Mouse (Mus musculus): ENCODE measurements around the gene Shroom1. TPM values are rescaled to one million over a fixed set of nuclear protein-coding genes. Genes with fewer than 3 reads are reported as not detected.

The Shroom1 gene
- polyA plus RNA-seq, 1 experiment = 0.82 TPM

DNA sequence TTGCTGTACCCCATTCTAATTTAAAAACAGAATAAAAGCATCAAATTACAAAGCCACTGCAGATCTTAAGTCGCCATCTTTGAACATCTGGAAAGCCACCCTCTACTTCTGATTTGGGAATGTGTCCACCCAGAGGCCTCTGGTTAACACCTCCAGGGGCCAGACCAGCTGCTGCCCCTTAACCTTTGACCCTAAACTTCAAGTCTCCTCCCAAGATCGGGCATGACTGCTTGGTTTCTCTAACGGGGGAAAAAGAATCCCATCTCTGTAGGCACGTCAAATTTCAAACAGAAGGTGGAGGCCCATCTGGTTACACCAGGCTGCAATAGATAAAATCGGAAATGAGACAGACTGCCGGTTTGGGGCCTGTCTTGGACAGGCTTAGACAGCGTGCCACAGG is 20.8 kb downstream of the Shroom1 start:
- TF ChIP-seq MAX (IDR thresholded peaks at IDR 0.05) = no peak
- no peak for TF ChIP-seq CTCF (IDR thresholded peaks at IDR 0.05; ENCODE audit: control insufficient read depth, insufficient read depth, insufficient read length)
- no peak for TF ChIP-seq CEBPB (IDR thresholded peaks at IDR 0.05; ENCODE audit: low read depth)
- no peak for TF ChIP-seq MYOG (IDR thresholded peaks at IDR 0.05; ENCODE audit: control insufficient read depth, extremely low read depth, insufficient read length)
- no peak for TF ChIP-seq FOSL1 (IDR thresholded peaks at IDR 0.05; ENCODE audit: insufficient read depth, low read length, poor library complexity, severe bottlenecking)
- TF ChIP-seq MYOD1 (IDR thresholded peaks at IDR 0.05; ENCODE audit: control insufficient read depth, insufficient read length, low read depth) = no peak
- no peak for TF ChIP-seq USF1 (IDR thresholded peaks at IDR 0.05; ENCODE audit: low read depth)
- H3K27me3 ChIP-seq (ENCODE audit: control insufficient read depth, insufficient read depth, insufficient read length) = peaks cover 19% of the 10 kb centered on the region
- no peak overlapping the region for H3K4me3 ChIP-seq (ENCODE audit: insufficient read depth, poor library complexity, severe bottlenecking)

GRCm38 (mm10) chr11:53478383-53479170 is 21.6 kb downstream of the Shroom1 start:
- Histone ChIP-seq H3K4me3 (ENCODE audit: insufficient read depth, poor library complexity, severe bottlenecking) (no peak overlapping the region), H3K36me3 (ENCODE audit: control insufficient read depth, insufficient read depth) (no peaks in the 10 kb centered on the region), H3ac (ENCODE audit: control insufficient read depth, insufficient read length, low read depth) (no peak overlapping the region), H3K27me3 (ENCODE audit: control insufficient read depth, insufficient read depth, insufficient read length) (peaks cover 14% of the 10 kb centered on the region), H3K79me2 (ENCODE audit: control insufficient read depth, insufficient read depth) (no peaks in the 10 kb centered on the region), H3K79me3 (ENCODE audit: low read depth) (no peaks in the 10 kb centered on the region)
- TF ChIP-seq CTCF (IDR thresholded peaks at IDR 0.05; ENCODE audit: control insufficient read depth, insufficient read depth, insufficient read length) (no peak), USF1 (IDR thresholded peaks at IDR 0.05; ENCODE audit: low read depth) (no peak), FOSL1 (IDR thresholded peaks at IDR 0.05; ENCODE audit: insufficient read depth, low read length, poor library complexity, severe bottlenecking) (no peak), MAX (IDR thresholded peaks at IDR 0.05) (no peak), CEBPB (IDR thresholded peaks at IDR 0.05; ENCODE audit: low read depth) (no peak), MYOG (IDR thresholded peaks at IDR 0.05; ENCODE audit: control insufficient read depth, extremely low read depth, insufficient read length) (no peak), MYOD1 (IDR thresholded peaks at IDR 0.05; ENCODE audit: control insufficient read depth, insufficient read length, low read depth) (no peak)

More for the DNA sequence above, 20.8 kb downstream of the Shroom1 start:
- Histone ChIP-seq H3ac (ENCODE audit: control insufficient read depth, insufficient read length, low read depth) (no peak overlapping the region), H3K36me3 (ENCODE audit: control insufficient read depth, insufficient read depth) (no peaks in the 10 kb centered on the region), H3K79me3 (ENCODE audit: low read depth) (no peaks in the 10 kb centered on the region), H3K79me2 (ENCODE audit: control insufficient read depth, insufficient read depth) (no peaks in the 10 kb centered on the region)

DNA sequence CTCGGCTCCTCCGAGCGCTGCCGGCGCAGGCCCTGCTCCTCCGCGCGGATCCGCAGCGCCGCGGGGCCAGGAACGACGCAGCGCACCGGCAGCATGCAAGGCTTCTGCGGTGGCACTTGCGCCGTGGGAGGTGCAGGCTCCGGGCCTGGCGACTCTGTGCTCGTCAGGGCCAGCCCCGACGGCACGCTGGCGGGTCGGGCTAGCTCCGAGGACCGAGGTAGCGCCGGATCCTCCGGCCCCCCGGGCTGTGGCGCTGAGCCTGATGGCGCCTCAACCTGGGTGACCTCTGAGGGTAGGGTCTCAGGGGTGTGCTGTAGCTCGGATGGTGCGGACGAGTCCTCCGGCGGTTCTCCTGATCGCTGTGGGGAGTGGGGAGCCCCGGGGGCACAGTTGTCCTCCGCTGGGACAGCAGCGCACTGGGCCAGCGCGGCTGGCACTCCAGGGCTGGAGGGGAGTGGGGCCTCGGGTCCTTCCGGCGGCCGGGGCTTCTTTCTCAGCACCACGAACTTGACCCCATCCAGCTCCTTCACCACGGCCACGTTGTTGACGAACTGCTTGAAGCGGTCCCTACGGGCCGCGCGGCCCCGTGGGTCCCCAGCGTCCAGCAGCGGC is 22.3 kb downstream of the Shroom1 start:
- Histone ChIP-seq H3K79me3 (ENCODE audit: low read depth) (no peaks in the 10 kb centered on the region), H3ac (ENCODE audit: control insufficient read depth, insufficient read length, low read depth) (no peak overlapping the region), H3K4me3 (ENCODE audit: insufficient read depth, poor library complexity, severe bottlenecking) (no peak overlapping the region), H3K27me3 (ENCODE audit: control insufficient read depth, insufficient read depth, insufficient read length) (peaks cover 8% of the 10 kb centered on the region), H3K36me3 (ENCODE audit: control insufficient read depth, insufficient read depth) (no peaks in the 10 kb centered on the region), H3K79me2 (ENCODE audit: control insufficient read depth, insufficient read depth) (no peaks in the 10 kb centered on the region)
- TF ChIP-seq CEBPB (IDR thresholded peaks at IDR 0.05; ENCODE audit: low read depth) (no peak), MYOD1 (IDR thresholded peaks at IDR 0.05; ENCODE audit: control insufficient read depth, insufficient read length, low read depth) (no peak), USF1 (IDR thresholded peaks at IDR 0.05; ENCODE audit: low read depth) (no peak), MAX (IDR thresholded peaks at IDR 0.05) (no peak), CTCF (IDR thresholded peaks at IDR 0.05; ENCODE audit: control insufficient read depth, insufficient read depth, insufficient read length) (no peak), MYOG (IDR thresholded peaks at IDR 0.05; ENCODE audit: control insufficient read depth, extremely low read depth, insufficient read length) (no peak), FOSL1 (IDR thresholded peaks at IDR 0.05; ENCODE audit: insufficient read depth, low read length, poor library complexity, severe bottlenecking) (no peak)

DNA sequence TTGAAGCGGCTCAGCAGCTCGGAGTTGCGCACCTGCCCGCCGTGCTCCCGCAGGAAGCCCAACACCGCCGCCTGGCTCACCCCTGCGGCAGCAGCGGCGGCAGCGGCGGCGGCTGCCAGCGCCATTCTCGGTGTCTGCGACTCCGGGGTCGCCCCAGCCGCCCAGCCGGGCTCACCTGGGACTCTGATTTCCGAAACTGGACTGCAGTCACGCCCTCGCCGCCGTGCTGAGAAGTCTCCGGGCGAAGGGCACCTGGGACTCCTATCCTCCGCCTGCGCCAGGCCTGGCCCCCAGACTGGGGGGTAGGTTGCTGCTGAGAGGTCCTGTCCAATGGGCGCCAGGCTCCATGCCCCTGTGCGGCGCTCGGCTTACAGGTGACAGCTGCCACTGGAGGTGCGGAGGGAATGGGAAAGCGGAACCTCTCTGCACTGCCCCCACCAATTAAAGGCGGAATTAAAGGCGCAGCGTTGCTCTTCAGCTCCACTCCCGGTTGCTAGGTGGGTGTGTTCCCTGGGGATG is 22.8 kb downstream of the Shroom1 start, which contains the start of the genes Gm9945 and Sowaha:
TSS of gene Gm9945 (plus strand) at position 384 of the 519 bp plus-strand sequence.
TSS of gene Sowaha (minus strand) at position 492 of the 519 bp plus-strand sequence.
- Histone ChIP-seq H3K79me2 (ENCODE audit: control insufficient read depth, insufficient read depth) (no peaks in the 10 kb centered on the region), H3K36me3 (ENCODE audit: control insufficient read depth, insufficient read depth) (no peaks in the 10 kb centered on the region), H3K4me3 (ENCODE audit: insufficient read depth, poor library complexity, severe bottlenecking) (no peak within 1 kb of the TSS), H3K27me3 (ENCODE audit: control insufficient read depth, insufficient read depth, insufficient read length) (peaks cover 4% of the 10 kb centered on the region), H3ac (ENCODE audit: control insufficient read depth, insufficient read length, low read depth) (no peak within 1 kb of the TSS), H3K79me3 (ENCODE audit: low read depth) (no peaks in the 10 kb centered on the region)
- TF ChIP-seq MYOG (IDR thresholded peaks at IDR 0.05; ENCODE audit: control insufficient read depth, extremely low read depth, insufficient read length) = no peak
- no peak for TF ChIP-seq MAX (IDR thresholded peaks at IDR 0.05)
- TF ChIP-seq MYOD1 (IDR thresholded peaks at IDR 0.05; ENCODE audit: control insufficient read depth, insufficient read length, low read depth) = no peak
- TF ChIP-seq FOSL1 (IDR thresholded peaks at IDR 0.05; ENCODE audit: insufficient read depth, low read length, poor library complexity, severe bottlenecking) = no peak
- TF ChIP-seq CEBPB (IDR thresholded peaks at IDR 0.05; ENCODE audit: low read depth) = no peak
- TF ChIP-seq CTCF (IDR thresholded peaks at IDR 0.05; ENCODE audit: control insufficient read depth, insufficient read depth, insufficient read length) = no peak
- TF ChIP-seq USF1 (IDR thresholded peaks at IDR 0.05; ENCODE audit: low read depth) = no peak

DNA sequence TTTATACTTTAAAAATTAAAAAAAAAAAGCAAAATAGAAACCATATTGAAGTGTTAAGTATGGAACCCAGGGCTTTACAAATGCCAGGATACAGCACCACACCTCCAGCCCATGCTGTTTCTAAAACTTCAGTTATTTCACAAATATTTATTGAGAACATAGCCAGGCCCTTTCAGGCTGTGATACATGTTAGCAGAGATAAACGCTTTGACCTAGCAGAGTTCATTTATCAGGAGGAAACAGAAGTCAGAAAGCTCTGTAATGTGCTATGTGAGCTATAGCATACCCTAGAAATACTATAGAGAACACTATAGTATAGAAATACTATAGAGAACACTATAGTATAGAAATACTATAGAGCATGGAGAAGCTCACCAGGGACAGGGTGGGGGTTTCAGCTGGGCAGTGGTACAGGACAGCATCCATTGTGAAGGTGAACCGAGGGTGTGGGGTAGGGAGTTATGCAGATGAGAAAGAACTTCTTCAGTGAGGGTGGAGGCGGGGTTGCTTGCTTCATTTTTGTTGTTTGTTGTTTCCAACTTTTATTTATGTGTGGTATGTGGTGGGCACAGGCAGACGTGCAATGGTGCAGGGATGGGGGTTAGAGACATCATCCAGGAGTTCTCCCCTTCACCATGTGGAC is 24.2 kb downstream of the Shroom1 start:
- no peaks in the 10 kb centered on the region for H3K36me3 ChIP-seq (ENCODE audit: control insufficient read depth, insufficient read depth)
- no peak for TF ChIP-seq FOSL1 (IDR thresholded peaks at IDR 0.05; ENCODE audit: insufficient read depth, low read length, poor library complexity, severe bottlenecking)
- no peak for TF ChIP-seq USF1 (IDR thresholded peaks at IDR 0.05; ENCODE audit: low read depth)
- no peak for TF ChIP-seq MYOD1 (IDR thresholded peaks at IDR 0.05; ENCODE audit: control insufficient read depth, insufficient read length, low read depth)
- TF ChIP-seq MYOG (IDR thresholded peaks at IDR 0.05; ENCODE audit: control insufficient read depth, extremely low read depth, insufficient read length) = no peak
- TF ChIP-seq CTCF (IDR thresholded peaks at IDR 0.05; ENCODE audit: control insufficient read depth, insufficient read depth, insufficient read length) = no peak
- no peak for TF ChIP-seq CEBPB (IDR thresholded peaks at IDR 0.05; ENCODE audit: low read depth)
- no peak for TF ChIP-seq MAX (IDR thresholded peaks at IDR 0.05)
- H3K4me3 ChIP-seq (ENCODE audit: insufficient read depth, poor library complexity, severe bottlenecking) = no peak overlapping the region
- no peaks in the 10 kb centered on the region for H3K79me3 ChIP-seq (ENCODE audit: low read depth)
- H3K27me3 ChIP-seq (ENCODE audit: control insufficient read depth, insufficient read depth, insufficient read length) = no peaks in the 10 kb centered on the region
- H3K79me2 ChIP-seq (ENCODE audit: control insufficient read depth, insufficient read depth) = no peaks in the 10 kb centered on the region
- H3ac ChIP-seq (ENCODE audit: control insufficient read depth, insufficient read length, low read depth) = no peak overlapping the region
